Mouse (Mus musculus): ENCODE measurements around the gene Ski.
"Not testable (repeated sequence)": the region's sequence is repeated elsewhere in the genome, so short reads cannot be mapped to it uniquely, and the experiment has no call there.

The Ski gene

DNA sequence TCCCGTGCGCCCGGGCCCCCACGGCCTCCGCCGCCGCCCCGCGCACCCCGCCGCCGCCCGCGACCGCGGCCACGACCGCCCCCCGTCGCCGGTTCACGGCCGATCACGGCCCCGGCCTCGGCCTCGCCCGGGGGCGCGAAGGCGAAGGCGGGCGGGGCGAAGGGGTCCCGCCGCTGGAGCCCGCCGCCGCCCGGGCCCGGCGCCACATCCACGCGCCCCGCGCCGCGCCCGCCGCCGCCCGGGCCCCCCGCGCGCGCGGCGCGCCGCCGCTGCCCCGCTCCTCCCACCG, at the start of gene Ski:
Gene Ski (minus strand): TSS at position 41 of the 289 bp plus-strand sequence.
- DNase-seq (ENCODE audit: low read depth, low spot score) = no peak

DNA sequence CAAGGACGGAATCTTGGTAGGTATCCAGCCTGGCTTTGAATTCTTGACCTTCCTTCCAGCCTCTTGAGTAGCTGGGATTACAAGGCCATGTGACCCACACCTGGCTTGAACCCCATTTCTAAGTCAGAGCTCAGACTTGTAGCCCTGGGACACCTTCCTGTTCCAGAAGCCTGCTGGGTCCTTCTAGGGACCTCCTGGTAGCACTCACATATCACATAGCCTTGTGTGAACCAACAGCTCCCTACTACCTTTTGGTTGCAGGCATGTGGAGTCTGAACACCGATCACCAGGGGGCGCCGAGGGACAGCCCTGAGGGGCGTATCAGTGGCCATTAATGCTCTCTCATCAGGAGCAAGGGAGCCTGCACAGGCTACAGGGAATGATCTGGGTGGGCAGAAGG, 46.0 kb upstream of the Ski start:
- DNase-seq (ENCODE audit: low read depth, low spot score) = peak; percentile 64

DNA sequence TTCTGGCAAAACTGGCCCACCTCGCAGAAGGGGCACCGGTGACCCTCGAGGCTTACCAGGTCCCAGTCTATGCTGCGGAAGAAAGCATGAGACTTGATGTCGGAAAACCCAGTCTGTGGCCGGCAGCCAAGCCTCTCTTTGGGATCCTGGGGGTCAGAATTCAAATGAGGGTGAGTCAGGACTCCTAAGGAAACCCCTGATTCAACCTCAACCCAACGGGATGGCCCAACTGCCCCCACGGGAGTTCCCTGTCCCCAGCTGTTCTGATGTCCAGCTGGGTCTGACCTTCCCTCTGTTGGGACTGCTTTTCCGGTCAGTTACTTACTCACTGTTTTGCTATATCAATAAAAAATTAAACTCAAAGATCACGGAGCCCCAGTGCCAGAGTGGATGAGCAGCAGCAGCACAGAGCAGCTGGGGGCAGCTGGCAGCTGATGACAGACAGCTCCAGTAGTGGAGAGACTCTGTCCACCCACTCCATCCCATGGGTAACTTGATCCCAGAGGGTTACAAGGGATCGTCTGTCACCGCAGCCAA, 45.3 kb upstream of the Ski start:
- no peak for DNase-seq (ENCODE audit: low read depth, low spot score)

DNA sequence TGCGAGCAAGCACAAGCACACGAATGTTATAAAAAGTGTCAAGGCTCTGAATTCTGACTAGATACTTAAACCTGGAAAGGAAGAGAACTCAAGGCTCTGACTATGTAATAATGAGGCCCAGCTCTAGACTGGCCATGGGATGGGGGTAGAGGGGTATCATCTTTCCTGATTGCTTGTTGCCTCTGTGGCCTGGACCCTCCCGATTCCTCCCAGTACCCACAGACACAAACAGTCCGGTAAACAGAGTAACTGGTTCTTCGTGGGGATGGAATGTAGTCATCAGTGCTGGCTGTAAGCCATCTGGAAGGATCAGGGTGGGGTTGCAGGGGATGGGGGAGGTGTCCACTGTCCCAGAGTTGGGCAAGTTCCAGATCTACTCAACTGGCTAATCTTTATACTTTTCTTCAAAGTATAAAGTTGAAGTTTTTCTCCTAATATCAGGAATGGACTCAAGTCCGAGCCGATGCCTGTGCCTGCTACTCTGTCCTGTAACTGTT, 44.7 kb upstream of the Ski start:
- DNase-seq (ENCODE audit: low read depth, low spot score) = no peak

DNA sequence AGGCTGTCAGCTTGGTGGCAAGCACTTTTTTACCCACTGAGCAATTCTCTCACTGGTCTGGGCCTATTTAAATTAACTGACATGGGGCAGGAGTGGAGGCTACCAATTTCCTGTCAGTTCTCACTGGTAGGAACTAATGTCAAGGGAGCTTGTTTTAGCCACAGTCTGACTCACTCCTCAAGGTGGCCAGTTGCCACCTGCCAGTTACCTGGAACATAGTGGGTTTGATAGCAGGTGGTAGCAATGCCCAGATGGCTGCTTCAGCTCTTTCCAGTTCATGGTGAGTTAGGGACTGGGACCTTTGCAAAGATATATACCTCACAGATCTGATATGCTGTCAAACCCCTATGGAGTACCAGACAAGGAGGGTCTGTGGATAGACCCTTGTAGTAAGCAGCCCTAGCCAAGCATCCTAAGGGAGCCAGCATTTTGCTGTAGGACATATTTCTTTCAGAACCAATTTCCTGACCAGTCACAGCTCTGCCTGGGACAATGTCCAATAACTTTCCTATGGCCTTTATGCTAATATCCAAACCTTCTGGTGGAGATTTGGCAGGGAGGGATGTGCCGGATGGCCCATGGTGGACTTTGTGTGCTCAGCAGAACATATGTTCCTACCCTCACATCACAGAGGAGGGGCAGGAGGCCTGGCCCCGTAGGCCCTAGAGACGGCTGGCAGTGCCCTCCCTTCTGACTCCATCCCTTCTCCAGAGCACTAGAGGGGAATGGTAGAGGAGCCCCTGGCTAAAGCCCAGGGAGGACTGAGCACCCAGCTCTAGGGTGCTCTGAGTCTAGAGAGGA, 42.3 kb upstream of the Ski start:
- no peak for DNase-seq (ENCODE audit: low read depth, low spot score)

DNA sequence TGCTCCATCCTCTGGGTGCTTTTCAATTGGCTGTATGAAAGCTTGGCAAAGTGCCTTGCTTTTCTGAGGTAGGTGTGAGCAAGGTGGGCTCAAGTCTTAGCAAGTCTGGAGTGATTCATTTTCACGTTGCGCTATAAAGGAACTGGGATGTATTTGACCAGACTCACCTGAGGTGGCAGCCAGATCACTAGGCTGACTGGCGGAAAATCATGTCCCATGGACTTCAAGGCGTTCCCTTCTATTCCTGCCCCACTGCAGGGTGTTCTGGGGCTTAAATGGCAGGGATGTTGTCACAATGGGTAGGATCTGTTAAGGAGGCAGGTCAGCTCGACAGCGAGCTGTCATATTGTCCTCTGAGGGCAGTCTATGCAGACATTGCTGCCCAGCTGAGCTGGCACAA, 29.9 kb upstream of the Ski start:
- no peak for DNase-seq (ENCODE audit: low read depth, low spot score)

DNA sequence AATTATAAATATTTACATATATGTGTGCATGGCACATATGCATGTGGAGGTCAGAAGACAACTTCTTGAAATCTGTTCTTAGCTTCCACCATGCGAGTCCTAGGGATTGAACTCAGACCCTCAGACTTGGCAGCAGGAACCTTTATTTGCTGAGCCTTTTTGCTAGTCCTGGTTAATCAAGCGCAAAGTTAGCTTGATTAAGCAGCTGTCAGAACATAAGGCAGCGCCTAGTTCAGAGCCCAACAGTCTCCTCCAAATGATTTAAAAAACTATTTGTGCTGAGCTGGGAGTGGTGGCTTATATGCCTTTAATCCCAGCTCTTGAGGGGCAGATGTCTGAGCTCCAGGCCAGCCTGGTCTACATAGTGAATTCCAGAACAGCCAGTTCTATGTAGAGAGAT, 28.8 kb upstream of the Ski start:
- DNase-seq (ENCODE audit: low read depth, low spot score) = no peak

DNA sequence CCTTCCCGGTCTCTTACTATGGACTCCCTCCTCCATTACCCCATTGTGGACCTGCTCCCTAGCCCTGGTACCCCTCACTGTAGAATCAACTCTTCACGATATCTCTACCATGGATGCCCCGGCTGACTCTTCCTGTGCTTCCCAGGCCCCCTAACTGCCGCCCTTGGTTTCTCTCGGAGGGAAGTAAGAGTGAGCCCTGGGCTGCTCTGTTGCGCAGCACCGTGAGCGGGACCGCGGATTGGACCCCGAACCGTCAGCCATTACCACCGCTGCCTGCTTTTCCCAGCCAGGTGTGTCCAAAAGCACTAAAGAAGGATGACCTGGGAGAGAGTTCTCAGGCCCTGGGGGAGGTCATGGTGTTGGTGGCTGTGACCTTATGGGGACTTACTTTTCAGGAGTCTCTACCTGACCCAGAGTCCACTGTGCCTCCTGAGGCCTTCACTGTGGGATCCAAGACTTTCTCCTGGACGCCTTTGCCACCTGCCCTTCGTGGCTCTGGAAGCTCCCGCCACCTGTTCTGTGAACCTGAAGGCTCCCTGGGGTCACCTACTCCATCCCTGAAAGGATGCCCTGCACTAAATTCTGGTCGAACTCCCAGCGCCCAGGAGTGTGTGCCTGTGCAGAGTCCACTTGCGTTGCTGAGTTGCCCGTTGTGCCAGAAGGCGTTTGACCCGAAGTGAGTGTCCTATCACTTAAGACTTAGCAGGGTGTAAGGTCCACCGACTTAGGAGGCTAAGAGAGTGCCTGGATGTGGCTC, 28.1 kb upstream of the Ski start:
- no peak for DNase-seq (ENCODE audit: low read depth, low spot score)

DNA sequence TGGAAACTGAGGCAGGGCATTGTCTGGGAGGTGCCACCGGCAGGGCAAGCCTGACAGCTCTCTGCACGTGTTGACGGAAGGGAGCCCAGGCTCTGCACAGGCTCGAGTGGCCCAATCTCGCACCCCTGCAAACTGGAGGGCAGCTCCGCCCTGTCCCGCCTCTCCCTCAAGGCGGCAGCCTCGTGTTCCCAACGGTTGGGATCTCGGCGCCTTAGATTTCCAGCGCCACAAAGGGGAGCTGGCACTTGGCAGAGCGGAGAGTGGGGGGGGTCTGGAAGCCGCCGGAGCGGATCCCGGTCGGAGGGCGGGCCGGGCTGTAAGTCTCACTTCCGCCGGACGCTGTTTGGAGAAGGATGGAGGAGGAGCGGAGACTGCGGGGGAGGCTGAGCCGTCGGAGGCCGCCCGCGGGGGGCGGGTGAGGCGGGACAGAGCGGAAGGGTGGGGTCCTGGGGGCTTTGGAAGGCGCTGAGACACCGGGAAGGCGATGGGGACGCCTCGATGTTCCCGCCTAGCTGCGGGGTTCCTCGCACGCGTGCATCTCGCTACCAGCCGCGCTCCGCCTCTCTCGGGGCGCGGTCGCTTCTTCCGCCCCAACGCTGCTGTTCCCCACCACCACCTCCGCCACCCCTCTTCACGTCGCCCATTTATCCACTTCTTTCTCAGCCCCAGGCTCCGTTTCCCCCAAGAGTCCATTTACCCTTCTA, 27.4 kb upstream of the Ski start, which contains the start of gene Faap20:
Gene Faap20 (plus strand): TSS at position 155 of the 704 bp plus-strand sequence.
- DNase-seq (ENCODE audit: low read depth, low spot score) = peak; percentile 90

DNA sequence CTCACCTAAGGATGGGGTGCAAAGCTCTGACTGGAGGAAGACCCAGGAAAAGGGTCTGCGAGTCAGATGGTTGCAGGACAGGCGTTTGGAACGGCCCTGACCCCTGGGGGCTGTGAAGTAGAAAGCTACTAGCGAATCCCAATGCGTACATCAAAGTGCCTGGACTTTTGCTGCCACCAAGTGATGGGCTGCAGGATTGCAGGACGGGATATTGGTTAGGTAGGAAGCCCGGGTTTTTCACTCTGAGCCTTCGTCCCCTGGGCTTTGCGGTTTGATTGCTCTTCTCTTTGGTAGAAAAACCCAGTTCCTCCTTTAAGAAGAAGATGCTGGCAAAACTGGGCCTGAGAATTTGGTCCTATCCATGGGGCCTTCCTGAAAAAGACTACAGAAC, 26.9 kb upstream of the Ski start:
- DNase-seq (ENCODE audit: low read depth, low spot score) = peak; percentile 96

DNA sequence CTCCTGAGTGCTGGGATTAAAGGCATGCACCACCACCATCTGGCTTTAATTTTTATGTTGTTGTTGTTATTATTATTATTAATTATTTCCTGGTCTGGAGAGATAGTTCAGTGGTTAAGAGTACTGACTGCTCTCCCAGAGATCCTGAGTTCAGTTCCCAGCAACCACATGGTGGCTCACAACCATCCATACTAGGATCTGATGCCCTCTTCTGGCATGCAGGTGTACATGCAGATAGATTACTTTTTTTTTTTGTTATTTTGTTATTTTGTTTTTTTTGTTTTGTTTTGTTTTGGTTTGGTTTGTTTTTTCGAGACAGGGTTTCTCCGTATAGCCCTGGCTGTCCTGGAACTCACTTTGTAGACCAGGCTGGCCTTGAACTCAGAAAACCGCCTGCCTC, 25.7 kb upstream of the Ski start:
- not testable (repeated sequence) for DNase-seq (ENCODE audit: low read depth, low spot score)

DNA sequence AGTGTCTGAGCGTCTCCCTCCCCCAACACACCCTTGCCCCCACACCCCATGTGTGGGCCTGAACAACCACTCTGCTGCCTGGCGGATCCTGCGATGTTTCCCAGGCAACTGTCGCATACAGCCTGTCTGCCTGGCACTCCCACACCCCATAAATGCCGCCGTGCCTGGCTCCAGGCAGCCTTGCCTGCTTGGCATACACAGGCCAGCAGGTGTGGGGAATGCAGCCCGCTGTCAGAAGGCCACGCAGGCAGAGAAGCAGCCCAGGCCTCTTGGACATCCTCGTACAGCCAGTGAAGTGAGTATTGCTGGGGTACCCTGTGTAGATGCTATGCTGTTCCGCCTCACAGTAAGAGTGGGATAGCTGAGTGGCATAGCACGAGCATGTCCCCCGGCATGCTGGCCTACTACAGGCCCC, 24.3 kb upstream of the Ski start:
- DNase-seq (ENCODE audit: low read depth, low spot score) = no peak

DNA sequence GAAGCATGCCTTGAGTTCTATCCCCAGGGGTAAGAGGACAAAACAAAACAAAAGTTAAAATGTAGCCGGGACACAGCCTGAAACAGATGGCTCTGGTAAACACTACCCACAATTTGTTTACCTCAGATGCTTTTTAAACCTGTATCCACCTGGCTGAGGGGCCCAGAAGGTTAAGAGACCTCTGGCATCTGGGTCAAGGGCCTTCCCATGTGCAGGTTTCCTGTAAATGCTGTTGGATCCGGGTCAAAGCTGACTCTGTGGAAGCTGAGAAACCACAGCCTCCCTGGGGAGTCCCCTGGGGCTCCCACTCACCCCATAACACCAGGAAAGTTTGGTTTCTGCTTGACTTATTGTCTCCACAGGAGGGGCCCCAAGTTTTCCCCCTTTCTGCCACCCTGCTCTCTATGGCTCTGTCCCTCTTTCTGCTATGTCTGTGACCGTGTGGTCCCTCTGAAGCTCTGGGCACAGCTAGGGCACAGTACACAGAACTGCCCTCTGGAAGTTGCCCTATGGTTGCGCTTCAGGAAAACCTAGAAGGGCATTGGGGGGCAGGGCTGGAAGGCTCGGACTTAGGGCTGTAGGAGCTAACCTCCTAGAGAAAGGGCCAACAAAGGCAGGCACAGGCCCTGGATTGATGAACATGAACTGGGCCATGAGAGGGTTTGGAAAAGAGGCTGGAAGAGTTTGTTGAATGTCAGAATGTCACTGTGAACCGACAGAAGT, 23.5 kb upstream of the Ski start:
- DNase-seq (ENCODE audit: low read depth, low spot score) = no peak

DNA sequence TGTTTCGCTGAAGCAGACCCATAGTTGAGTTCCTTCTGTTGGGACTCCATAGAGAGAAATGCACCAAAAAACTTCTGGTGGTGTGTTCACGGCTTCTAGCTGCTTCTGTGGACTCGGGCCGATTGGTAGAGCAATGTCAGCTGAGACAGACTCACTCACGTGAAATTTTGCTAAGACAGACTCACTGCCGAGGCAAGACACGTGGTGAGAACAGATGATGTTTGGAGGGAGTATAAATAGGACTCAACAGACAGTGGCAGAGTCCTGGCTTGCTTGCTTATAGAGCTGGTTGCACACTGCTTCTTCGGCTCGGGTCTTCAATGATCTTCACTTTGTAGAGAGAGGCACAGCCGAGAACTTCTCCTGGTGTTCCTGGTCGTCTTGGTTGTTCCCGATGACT, 20.8 kb upstream of the Ski start:
- DNase-seq (ENCODE audit: low read depth, low spot score) = no peak

DNA sequence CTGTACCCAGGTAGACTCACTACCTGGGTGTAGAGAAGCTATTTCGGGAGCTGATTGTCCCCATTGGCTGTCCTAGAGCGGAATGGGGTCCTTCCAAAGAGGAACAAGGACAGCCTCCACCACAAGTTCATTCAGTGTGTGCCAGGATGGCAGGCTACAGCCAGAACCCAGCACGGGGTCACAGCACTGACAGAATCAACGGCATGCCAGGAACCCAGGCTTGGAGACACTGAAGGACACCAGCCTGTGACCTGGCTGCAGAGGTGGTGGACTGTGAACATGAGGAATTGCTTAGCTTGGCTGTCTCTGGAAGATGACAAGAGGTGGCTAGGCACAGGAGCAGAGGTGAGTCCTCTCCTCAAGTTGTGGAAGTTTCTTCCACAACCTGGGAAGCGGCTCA, 19.9 kb upstream of the Ski start:
- no peak for DNase-seq (ENCODE audit: low read depth, low spot score)

DNA sequence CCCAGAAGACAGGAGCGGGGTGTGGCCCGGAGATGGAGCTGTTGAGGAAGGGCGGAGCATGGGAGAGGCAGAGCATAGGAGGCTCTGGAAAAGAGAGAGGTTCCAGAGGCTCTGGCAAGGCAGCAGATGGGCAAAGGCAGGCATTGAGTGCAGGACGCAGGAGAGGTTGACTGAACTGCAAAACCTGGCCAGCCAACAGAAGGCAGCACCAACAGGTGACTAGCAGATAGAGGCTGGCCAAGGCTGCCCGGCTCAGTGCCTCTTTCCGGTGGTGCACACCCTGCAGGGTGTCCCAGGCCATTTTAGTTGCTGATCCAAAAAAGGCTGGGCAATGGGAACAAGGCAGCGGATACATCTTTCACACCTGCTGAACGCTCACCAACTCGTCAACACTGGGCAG, 19.4 kb upstream of the Ski start:
- no peak for DNase-seq (ENCODE audit: low read depth, low spot score)

DNA sequence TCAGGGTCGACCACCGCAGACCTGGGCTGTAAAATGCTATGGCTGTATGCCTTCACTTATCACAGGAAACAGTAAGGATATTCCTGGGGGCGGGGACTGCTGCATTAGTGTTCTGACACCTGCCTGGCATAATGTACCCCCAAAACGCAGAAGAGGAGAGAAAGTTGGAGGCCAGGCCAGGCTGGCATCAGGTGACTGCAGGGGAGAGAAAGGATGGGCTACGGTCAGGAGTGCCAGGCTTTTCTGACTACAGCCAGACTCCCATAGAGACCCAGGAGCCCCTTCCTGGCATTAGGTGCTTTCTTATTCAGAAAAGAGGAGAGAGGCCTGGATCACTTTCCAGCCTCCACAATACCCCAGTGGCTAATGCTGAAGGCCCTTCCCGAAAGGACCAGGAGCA, 17.1 kb upstream of the Ski start:
- no peak for DNase-seq (ENCODE audit: low read depth, low spot score)

DNA sequence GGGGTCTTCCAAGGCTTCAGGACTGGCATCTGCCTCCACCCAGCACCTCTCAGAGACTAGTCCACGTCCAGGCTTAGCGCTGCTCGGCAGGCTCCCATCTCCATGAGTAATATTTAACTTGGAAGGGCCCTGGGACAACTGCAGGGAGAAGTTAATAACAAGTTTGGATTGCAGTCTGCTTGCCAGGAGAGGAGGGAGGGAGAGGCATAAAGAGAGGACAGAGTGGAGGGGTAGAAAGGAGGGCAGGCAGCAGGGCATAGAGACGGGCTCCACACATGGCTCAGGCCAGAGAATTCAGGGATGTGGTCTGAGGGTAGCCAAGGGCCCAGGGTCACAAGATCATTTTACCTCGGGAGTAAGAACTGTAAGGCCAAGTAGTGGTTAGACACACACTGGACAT, 15.9 kb upstream of the Ski start:
- no peak for DNase-seq (ENCODE audit: low read depth, low spot score)

DNA sequence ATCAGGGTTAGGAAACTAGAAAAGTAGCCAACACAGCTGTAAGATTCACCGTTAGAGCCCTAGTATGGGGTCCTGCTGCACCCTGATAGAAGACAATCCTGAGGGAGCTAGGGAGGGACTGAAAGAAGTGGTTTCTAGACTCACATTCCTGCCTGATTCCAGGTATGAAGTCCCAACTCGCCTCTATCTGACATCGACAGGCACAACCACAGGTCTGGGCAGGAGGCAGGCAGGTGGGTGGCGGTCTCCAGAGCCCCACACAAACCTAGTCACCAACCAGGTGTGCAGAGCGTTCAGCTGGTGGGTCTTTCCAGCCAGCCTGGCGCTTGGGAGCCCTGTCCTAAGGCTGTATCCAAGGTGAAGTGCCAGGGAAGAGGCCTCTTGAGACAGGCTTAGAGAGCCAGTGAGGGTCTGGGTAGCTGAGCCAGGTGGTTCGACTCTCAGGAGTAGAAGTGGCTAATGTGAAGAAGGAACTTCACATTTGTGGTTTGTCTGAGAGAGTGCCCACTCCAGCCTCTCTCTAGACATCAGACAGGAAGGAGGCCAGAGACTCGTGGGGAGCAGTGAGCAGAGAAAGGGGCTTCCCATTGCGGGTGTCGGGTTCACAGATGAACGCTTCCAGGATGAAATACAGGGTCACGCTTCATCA, 14.5 kb upstream of the Ski start:
- DNase-seq (ENCODE audit: low read depth, low spot score) = no peak

DNA sequence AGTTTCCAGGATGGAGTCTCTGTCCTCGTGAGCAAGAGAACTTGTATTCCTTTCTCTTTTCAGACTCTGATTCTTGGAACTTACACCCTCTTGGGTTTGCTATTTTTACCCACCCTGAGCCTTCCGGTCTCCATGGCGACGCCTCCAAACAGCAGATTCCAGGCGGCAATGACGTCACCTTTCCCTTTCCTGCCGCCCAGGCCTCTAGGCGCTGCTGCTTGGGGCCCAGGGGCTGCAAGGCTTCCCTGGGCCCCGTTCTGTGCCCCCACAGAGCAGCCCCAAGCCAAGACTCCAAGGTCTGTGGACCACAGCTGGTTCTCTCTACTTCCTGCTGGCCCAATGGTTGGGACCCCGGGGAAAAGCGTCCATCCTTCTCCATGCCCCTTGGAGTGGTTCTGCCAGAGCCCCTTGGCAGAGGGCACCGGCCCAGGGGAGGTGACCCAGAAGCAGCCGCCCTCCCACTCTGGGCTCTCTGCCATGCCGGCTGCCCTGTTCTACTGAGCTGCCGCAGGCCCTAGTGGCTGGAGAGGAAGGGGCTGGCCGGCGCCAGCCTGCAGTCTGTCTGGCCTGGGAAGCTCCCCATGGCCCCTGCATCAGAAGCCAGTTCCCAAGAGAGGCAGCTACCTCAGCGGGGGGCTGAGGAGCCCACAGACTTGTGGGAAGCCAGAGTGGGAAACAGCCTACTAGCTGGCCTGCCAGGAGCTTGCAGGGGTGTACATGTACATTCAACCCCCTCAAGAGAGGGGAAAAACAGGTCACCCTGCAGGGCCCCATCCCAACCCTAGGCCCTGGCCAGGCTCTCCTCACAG, 13.1 kb upstream of the Ski start:
- DNase-seq (ENCODE audit: low read depth, low spot score) = peak; percentile 91

All from mesoderm, embryonic 11.5 days (tissue).